Mouse (Mus musculus) liver, embryonic 16.5 days (tissue): Measurements from ENCODE around the gene Hcrtr1. TPM values are rescaled to one million over a fixed set of nuclear protein-coding genes. Genes with fewer than 3 reads are reported as not detected.

ENCODE experiments used
- ATAC-seq: fragments of 200-750 bp; cut with Nextera tagmentation; 2 replicates; pipeline ENCODE4 v1.8.0; 2017; ENCODE audit warnings: low read depth, mild to moderate bottlenecking, moderate number of reproducible peaks, moderate library complexity
- H3K27ac ChIP-seq: fragments of 300-500 bp; sonication (generic); 2 replicates; pipeline ENCODE4 v1.5.1; 2014; ENCODE audit warnings: mild to moderate bottlenecking, low read length
- H3K27me3 ChIP-seq: fragments of 300-500 bp; sonication (generic); 2 replicates; pipeline ENCODE4 v1.6.1; 2014; ENCODE audit warnings: low read depth, low read length, mixed read lengths; ENCODE audit not compliant: control insufficient read depth, insufficient read depth
- H3K36me3 ChIP-seq: fragments of 300-500 bp; sonication (generic); 2 replicates; pipeline ENCODE4 v1.6.1; 2014; ENCODE audit warnings: mild to moderate bottlenecking; ENCODE audit not compliant: control insufficient read depth, insufficient read depth
- H3K4me1 ChIP-seq: fragments of 300-500 bp; sonication (generic); 2 replicates; pipeline ENCODE4 v1.6.1; 2014; ENCODE audit warnings: low read depth, low read length, mixed read lengths; ENCODE audit not compliant: control insufficient read depth
- H3K4me2 ChIP-seq: fragments of 300-500 bp; sonication (generic); 2 replicates; pipeline ENCODE4 v1.6.1; 2014; ENCODE audit warnings: low read depth, low read length, mixed read lengths
- H3K4me3 ChIP-seq: fragments of 300-500 bp; sonication (generic); 2 replicates; pipeline ENCODE4 v1.5.1; 2014; ENCODE audit warnings: low read depth, mild to moderate bottlenecking, low read length
- H3K9ac ChIP-seq: fragments of 300-500 bp; sonication (generic); 2 replicates; pipeline ENCODE4 v1.6.1; 2014; ENCODE audit warnings: low read depth, low read length
- H3K9me3 ChIP-seq: fragments of 300-500 bp; sonication (generic); replicated peaks from 2 replicates; pipeline ENCODE4 v1.6.1; 2016; ENCODE audit warnings: low read length; ENCODE audit not compliant: control insufficient read depth
- WGBS: fragments of 180-500 bp; shearing (Covaris S2); extraction: QIAGEN DNeasy Blood & Tissue Kit; methylation state at CpG from one replicate; pipeline ENCODE4 v1.1.7; 2014; ENCODE audit not compliant: insufficient replicate concordance; 5-methylcytosine and 5-hydroxymethylcytosine counted together
- polyA plus RNA-seq: library from polyadenylated mRNA; unstranded; fragments of >200 nt; fragmentation: Nextera tagmentation; extraction: Ambion mirVana; gene quantifications from 2 replicates; pipeline ENCODE4 v1.2.1, GENCODE M21; 2015

Hcrtr1 gene
- polyA plus RNA-seq, 1 experiment from 2014 or later: 0.06 TPM

DNA sequence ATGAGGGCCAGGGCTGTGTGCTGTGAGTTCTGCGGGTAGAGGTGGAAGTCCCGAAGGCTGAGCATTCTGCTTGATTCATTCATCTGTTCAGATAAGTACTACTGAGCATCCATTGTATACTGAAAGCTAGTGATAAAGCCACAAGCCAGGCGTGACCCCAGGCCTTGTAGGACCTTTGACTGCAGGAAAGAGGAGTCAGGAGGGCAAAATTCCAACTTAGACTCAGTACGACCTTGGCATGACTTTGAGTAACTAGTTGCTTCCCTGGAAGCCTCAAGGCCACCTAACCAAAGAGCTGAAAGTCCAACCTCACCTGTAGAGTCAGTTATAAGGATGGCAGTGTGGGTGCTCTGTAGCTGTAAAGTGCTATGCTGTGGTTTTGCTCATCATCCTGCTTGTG lies 18.4 kb downstream of the Hcrtr1 start:
- H3K9ac ChIP-seq: no peak overlapping the region
- WGBS: 58% methylated on average over 4 of the region's 4 CpGs
- peaks cover 21% of the 10 kb centered on the region for H3K36me3 ChIP-seq
- H3K4me3 ChIP-seq: no peak overlapping the region
- H3K4me2 ChIP-seq: no peak overlapping the region
- H3K9me3 ChIP-seq: no peaks in the 10 kb centered on the region
- no peaks in the 10 kb centered on the region for H3K27me3 ChIP-seq
- ATAC-seq: no peak
- H3K4me1 ChIP-seq: no peaks in the 10 kb centered on the region; the same call in 1 of the 2 replicates
- no peak overlapping the region for H3K27ac ChIP-seq

DNA sequence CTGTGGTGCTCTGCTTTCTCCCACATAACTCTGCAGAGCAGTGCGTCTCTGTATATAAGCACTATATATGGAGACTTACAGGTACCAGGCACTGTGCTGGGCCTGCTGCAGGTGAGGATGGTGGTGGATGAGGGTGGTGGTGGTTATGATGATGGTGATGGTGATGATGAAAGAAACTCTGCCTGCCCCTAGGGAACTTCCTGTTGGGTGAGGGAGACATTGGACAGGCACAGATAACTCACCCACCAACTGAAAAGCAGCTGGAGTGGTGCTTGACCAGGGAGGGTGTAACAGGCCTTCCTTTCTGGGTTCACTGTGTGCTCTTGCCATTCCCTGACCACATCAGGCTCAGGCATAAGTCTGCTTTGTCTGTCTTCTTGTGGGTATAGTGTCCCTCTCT lies 26.4 kb downstream of the Hcrtr1 start:
- 0 out of 2 replicates have a peak overlapping the region, but pooled peaks have one; percentile 21 for H3K27ac ChIP-seq
- no peaks in the 10 kb centered on the region for H3K36me3 ChIP-seq
- no peaks in the 10 kb centered on the region for H3K27me3 ChIP-seq
- H3K4me3 ChIP-seq: no peak overlapping the region
- H3K4me2 ChIP-seq: no peak overlapping the region
- H3K9ac ChIP-seq: no peak overlapping the region
- WGBS: 72% methylated on average over 1 of the region's 1 CpGs
- no peak for ATAC-seq
- H3K4me1 ChIP-seq: peaks cover 24% of the 10 kb centered on the region
- H3K9me3 ChIP-seq: no peaks in the 10 kb centered on the region

DNA sequence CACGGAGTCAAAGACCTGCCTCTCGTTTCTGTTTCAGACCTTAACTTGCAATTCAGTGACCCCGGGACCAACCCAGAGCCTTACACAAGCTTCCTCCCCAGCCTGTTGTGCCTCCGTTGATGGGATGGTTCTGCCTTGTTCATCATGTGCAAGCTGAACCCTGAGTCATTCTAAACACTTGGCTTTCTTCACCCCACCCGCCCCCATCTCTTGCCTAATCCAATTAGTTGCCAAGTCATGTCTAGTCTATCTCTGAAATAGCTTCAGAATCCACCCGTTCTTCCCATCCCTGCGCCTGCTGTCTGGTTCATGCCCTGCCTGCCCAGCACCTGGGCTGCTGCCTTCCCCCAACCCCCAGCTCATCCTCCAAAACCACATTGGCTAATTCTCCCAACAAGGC lies 26.9 kb downstream of the Hcrtr1 start:
- Histone ChIP-seq H3K4me3 (no peak overlapping the region), H3K36me3 (no peaks in the 10 kb centered on the region), H3K9ac (no peak overlapping the region), H3K9me3 (no peaks in the 10 kb centered on the region), H3K4me2 (no peak overlapping the region), H3K27me3 (no peaks in the 10 kb centered on the region), H3K27ac (0 out of 2 replicates have a peak overlapping the region, but pooled peaks have one; percentile 21), H3K4me1 (peaks cover 24% of the 10 kb centered on the region)
- 50% methylated on average over 7 of the region's 7 CpGs for WGBS
- ATAC-seq: peak; percentile 22; the same call in 1 of the 2 replicates

DNA sequence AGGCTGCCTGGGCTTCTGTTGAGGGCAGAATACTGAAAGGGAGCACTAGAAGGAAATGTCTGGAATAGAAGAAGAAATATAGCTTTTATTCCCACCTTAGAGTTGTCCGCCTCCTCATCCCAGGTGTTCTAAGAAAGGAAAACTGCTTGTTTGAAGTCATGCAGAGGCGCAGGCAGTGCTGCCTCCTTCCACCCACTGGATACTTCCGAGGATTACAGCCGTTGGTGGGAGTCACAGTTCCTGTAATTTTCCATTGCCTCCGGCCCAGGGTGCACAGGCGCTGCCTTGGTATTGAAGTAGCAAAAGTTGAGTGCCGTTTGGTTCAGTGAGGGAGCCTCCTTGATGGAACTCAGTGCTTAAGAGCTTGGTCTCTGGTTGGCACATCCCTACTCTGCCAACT lies 29.1 kb downstream of the Hcrtr1 start:
- 79% methylated on average over 7 of the region's 7 CpGs for WGBS
- H3K27ac ChIP-seq: no peak overlapping the region
- no peak overlapping the region for H3K4me3 ChIP-seq
- no peak overlapping the region for H3K4me2 ChIP-seq
- ATAC-seq: no peak
- peaks cover 29% of the 10 kb centered on the region for H3K4me1 ChIP-seq
- no peaks in the 10 kb centered on the region for H3K36me3 ChIP-seq
- no peaks in the 10 kb centered on the region for H3K27me3 ChIP-seq
- H3K9ac ChIP-seq: no peak overlapping the region
- no peaks in the 10 kb centered on the region for H3K9me3 ChIP-seq

DNA sequence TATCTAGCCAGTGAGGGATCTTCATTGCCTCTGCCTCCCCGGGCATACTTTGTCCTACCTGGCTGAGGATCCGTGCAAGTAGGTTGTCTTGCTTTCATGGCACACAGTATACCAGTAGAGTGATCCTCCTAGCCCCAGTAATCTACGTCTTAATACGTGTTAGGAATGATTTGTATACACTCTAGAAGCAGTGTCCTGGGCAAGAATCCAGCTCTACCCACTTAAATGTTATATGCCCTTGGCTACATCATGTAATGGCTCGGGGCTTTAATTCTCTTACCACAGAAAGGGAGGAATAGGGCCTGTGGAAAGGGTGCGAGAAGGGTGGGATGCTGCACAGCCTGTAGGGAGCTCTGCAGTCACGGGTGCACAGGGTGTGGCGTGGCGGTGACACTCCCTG lies 29.5 kb downstream of the Hcrtr1 start:
- Histone ChIP-seq H3K4me1 (peaks cover 29% of the 10 kb centered on the region), H3K9ac (no peak overlapping the region)

DNA sequence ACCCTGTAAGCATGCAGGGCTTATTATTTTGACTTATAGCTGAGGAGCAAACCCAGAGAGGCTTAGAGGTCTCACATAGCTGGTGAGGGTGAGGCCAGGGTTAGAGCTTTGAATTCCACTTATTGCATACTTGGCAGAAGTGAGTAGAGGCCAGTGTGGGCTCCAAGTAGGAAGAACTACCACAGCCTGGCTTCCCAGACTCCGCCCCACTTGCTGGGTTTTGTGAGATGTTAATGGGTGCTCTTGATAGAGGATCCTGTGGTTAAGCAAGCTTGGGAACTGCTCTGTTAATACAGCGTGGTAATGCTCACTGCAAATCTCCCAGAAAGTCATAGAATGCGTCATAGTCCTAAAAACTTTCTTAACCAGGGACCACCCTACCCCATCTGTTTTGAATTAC lies 30.2 kb downstream of the Hcrtr1 start:
- Histone ChIP-seq H3K9ac (no peak overlapping the region), H3K4me1 (peaks cover 29% of the 10 kb centered on the region), H3K27ac (no peak overlapping the region), H3K4me3 (peak overlapping the region; percentile 78; the same call in 1 of the 2 replicates), H3K36me3 (no peaks in the 10 kb centered on the region), H3K9me3 (no peaks in the 10 kb centered on the region), H3K27me3 (no peaks in the 10 kb centered on the region), H3K4me2 (peak overlapping the region; percentile 70)
- 36% methylated on average over 3 of the region's 3 CpGs for WGBS
- ATAC-seq: no peak

More for the DNA sequence above, 29.5 kb downstream of the Hcrtr1 start:
- Histone ChIP-seq H3K9me3 (no peaks in the 10 kb centered on the region), H3K27me3 (no peaks in the 10 kb centered on the region), H3K36me3 (no peaks in the 10 kb centered on the region), H3K4me3 (no peak overlapping the region), H3K4me2 (no peak overlapping the region), H3K27ac (no peak overlapping the region)
- 77% methylated on average over 9 of the region's 9 CpGs for WGBS
- ATAC-seq: no peak

DNA sequence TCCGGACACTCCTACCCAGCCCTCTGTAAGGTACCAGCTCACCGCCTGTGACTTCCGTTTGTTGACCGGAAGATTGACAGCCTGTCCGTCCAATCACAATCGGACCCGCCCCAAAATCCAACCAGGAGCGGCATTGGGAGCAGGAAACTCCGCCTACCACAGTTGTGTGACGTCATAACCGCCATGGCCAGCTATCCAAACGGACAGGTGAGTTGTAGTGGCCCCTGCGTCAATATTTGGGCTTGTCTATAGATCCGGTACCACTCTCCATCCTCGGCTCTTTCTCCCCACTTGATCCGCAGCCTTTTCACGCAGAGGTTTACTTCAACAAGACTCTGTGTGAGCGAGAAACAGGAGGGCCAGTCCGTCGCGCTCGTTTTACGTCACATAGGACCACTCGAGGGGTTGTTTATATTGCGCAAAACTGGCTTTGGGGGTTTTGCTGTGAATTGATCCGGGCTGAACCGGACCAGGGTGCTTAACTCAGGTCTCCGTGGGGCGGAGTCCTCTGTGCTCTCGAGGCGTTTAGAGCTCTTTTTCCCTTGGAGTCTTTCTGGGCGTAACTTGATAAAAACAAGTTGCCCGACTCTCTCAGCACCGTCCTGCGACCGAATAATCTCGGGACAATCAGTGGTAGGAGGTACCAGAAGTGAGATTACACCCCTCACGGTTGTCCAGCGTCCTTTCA lies 31.6 kb downstream of the Hcrtr1 start:
- Histone ChIP-seq H3K4me1 (peaks cover 26% of the 10 kb centered on the region), H3K27ac (peak overlapping the region; percentile 91), H3K9ac (peak overlapping the region; percentile 75), H3K27me3 (no peaks in the 10 kb centered on the region), H3K4me3 (peak overlapping the region; percentile 78), H3K4me2 (peak overlapping the region; percentile 70), H3K9me3 (no peaks in the 10 kb centered on the region), H3K36me3 (no peaks in the 10 kb centered on the region)
- under 1% methylated on average over 39 of the region's 39 CpGs for WGBS
- peak; percentile 94 for ATAC-seq

DNA sequence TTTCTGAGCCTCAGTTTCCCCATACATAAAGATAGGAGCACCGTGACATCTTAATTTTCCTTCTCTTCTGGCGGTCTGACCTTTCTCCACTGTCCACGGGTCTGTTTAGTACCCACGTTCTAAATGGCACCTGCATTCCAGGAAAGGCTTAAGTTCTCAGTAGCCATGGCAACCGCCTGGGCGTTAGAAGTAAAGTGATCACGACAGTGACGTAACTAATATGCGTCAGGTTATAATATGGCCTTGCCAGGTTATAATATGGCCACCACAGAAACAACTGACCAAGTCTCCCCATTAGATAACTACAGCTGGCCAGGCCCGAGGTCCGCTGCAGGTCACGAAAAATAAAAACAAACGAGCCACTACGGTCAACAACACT lies 32.1 kb downstream of the Hcrtr1 start:
- 12% methylated on average over 14 of the region's 14 CpGs for WGBS
- Histone ChIP-seq H3K4me3 (peak overlapping the region; percentile 78), H3K4me2 (peak overlapping the region; percentile 70), H3K4me1 (peaks cover 20% of the 10 kb centered on the region), H3K36me3 (no peaks in the 10 kb centered on the region), H3K9ac (peak overlapping the region; percentile 47; the same call in 1 of the 2 replicates), H3K27me3 (no peaks in the 10 kb centered on the region), H3K27ac (peak overlapping the region; percentile 91), H3K9me3 (no peaks in the 10 kb centered on the region)
- ATAC-seq: peak; percentile 39

DNA sequence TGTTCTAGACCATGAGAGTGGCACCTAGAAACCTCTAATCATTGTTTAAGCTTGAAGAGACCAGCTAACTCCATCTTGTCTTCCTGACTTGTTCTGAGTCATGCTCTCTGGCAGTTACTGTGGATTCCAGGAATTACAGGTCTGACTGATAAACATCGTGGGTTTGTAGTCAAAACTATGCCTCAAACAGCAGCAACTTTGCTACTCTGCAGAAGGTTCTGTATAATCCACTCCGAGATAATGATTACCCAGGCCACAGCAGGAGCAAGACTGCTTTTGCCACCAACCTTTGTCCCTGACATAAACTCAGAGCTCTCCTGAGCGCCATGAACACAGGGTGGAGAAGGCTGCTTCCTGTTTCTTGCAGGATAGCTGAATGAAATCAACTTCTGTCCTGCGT lies 34.6 kb downstream of the Hcrtr1 start:
- no peak for ATAC-seq
- no peaks in the 10 kb centered on the region; the same call in 1 of the 2 replicates for H3K27me3 ChIP-seq
- no peak overlapping the region for H3K9ac ChIP-seq
- H3K4me3 ChIP-seq: no peak overlapping the region
- H3K9me3 ChIP-seq: no peaks in the 10 kb centered on the region
- no peak overlapping the region for H3K27ac ChIP-seq
- H3K4me1 ChIP-seq: peaks cover 14% of the 10 kb centered on the region
- H3K4me2 ChIP-seq: no peak overlapping the region
- H3K36me3 ChIP-seq: no peaks in the 10 kb centered on the region
- WGBS: 25% methylated on average over 4 of the region's 4 CpGs
